ENCODE assay signal across 7 mouse cellular contexts in the genomic region with DNA sequence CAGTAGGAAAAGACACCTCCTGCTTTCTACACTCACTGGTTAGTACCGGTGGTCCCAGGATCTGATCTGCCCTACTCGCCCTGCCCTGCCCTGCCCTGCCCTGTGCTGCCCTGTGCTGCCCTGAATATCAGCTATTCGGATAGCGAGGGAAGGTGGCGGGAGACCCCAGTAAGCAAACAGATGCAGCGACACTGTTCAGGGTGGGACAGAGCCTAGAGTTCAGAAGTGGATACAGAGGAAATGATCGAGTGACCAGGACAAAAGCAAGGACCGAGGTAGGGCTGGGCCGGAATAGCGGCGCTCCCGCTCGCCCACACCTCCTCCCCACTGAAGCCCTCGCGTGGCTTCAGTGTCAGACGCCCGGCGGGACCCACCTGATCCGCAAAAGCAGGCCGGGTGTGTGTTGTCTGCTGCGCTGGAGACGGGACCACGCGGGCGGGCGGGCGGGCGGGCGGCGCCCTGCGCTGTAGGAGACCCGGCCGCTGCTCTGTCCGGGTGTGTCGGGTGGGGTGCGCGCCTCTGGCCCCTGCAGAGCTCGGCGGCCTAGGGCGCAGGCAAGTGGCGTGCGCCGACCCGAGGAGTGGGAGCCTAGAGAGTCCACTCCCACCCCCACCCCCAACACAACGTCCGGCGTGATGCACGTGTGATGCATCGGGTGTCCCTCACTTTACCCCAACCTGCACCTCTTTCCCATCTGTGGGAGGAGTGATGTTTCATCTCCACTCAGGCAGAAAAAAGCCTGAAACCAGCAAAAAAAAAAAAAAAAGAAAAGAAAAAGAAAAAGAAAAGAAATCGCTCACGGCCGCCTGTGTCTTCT. TPM values are rescaled to one million over a fixed set of nuclear protein-coding genes. Genes with fewer than 3 reads are reported as not detected.
DNase-seq lines count a peak whose midpoint lies in the region; ATAC-seq and TF ChIP-seq lines count a peak whose summit lies in the region.

No protein-coding gene starts in this region.

- peaks cover 3% of the 10 kb centered on the region; the same call in 1 of the 2 replicates for H3K27me3 ChIP-seq in embryonic facial prominence, embryonic 13.5 days
- H3K27me3 ChIP-seq in hindbrain, embryonic 13.5 days: peaks cover 28% of the 10 kb centered on the region
- no peaks in the 10 kb centered on the region for H3K27me3 ChIP-seq in lung, postnatal 0 days (replicated peaks; ENCODE audit: insufficient read depth, low read length)
- no peaks in the 10 kb centered on the region for H3K27me3 ChIP-seq in stomach, embryonic 14.5 days (ENCODE audit: control insufficient read depth, insufficient read depth, low read length)

- peaks cover 29% of the 10 kb centered on the region for H3K4me1 ChIP-seq in embryonic facial prominence, embryonic 13.5 days
- H3K4me1 ChIP-seq in hindbrain, embryonic 13.5 days (replicated peaks): peaks cover 24% of the 10 kb centered on the region
- H3K4me1 ChIP-seq in lung, postnatal 0 days (ENCODE audit: insufficient read depth, low read depth, low read length): no peaks in the 10 kb centered on the region; the same call in 1 of the 2 replicates
- H3K4me1 ChIP-seq in stomach, embryonic 14.5 days (ENCODE audit: control insufficient read depth, insufficient read depth, low read length): peaks cover 8% of the 10 kb centered on the region

- DNase-seq in 3T3-L1 (ENCODE audit: low read depth, low spot score): peak; percentile 71
- peak; percentile 54 for DNase-seq in CD4-positive helper T cell, adult 2 months (ENCODE audit: low read depth, low spot score)
- DNase-seq in lung, postnatal 0 days (ENCODE audit: low spot score): peak; percentile 62

- peak overlapping the region; percentile 91 for H3K4me2 ChIP-seq in embryonic facial prominence, embryonic 13.5 days
- H3K4me2 ChIP-seq in hindbrain, embryonic 13.5 days: peak overlapping the region; percentile 96
- H3K4me2 ChIP-seq in lung, postnatal 0 days (replicated peaks; ENCODE audit: low read depth, low read length): peak overlapping the region; percentile 83
- peak overlapping the region; percentile 95 for H3K4me2 ChIP-seq in stomach, embryonic 14.5 days (replicated peaks; ENCODE audit: low read depth, low read length)

- TF ChIP-seq CTCF in lung, postnatal 0 days (IDR thresholded peaks at IDR 0.05): no peak

- peak overlapping the region; percentile 56 for H3K4me3 ChIP-seq in embryonic facial prominence, embryonic 13.5 days
- H3K4me3 ChIP-seq in hindbrain, embryonic 13.5 days: peak overlapping the region; percentile 56
- H3K4me3 ChIP-seq in lung, postnatal 0 days (ENCODE audit: low read depth, low read length): peak overlapping the region; percentile 38
- H3K4me3 ChIP-seq in stomach, embryonic 14.5 days (ENCODE audit: low read depth, low read length): peak overlapping the region; percentile 53

- peak overlapping the region; percentile 78 for H3K9ac ChIP-seq in embryonic facial prominence, embryonic 13.5 days
- peak overlapping the region; percentile 78 for H3K9ac ChIP-seq in hindbrain, embryonic 13.5 days
- H3K9ac ChIP-seq in lung, postnatal 0 days (replicated peaks; ENCODE audit: low read depth): peak overlapping the region; percentile 20
- peak overlapping the region; percentile 60 for H3K9ac ChIP-seq in stomach, embryonic 14.5 days (replicated peaks; ENCODE audit: low read depth, low read length)

- peak overlapping the region; percentile 45; the same call in 1 of the 2 replicates for H3K27ac ChIP-seq in embryonic facial prominence, embryonic 13.5 days
- H3K27ac ChIP-seq in hindbrain, embryonic 13.5 days: peak overlapping the region; percentile 8; the same call in 1 of the 2 replicates
- H3K27ac ChIP-seq in lung, postnatal 0 days (ENCODE audit: low read length): peak overlapping the region; percentile 71
- peak overlapping the region; percentile 52; the same call in 1 of the 2 replicates for H3K27ac ChIP-seq in stomach, embryonic 14.5 days (ENCODE audit: low read length)

- TF ChIP-seq EP300 in lung, postnatal 0 days (IDR thresholded peaks at IDR 0.05): no peak

- no peaks in the 10 kb centered on the region for H3K9me3 ChIP-seq in embryonic facial prominence, embryonic 13.5 days
- no peaks in the 10 kb centered on the region for H3K9me3 ChIP-seq in hindbrain, embryonic 13.5 days
- no peaks in the 10 kb centered on the region for H3K9me3 ChIP-seq in lung, postnatal 0 days (ENCODE audit: low read length)
- H3K9me3 ChIP-seq in stomach, embryonic 14.5 days (ENCODE audit: control insufficient read depth, low read depth, low read length): no peaks in the 10 kb centered on the region

- no peaks in the 10 kb centered on the region for H3K36me3 ChIP-seq in embryonic facial prominence, embryonic 13.5 days
- H3K36me3 ChIP-seq in hindbrain, embryonic 13.5 days: no peaks in the 10 kb centered on the region
- H3K36me3 ChIP-seq in lung, postnatal 0 days (ENCODE audit: insufficient read depth, low read length): no peaks in the 10 kb centered on the region
- H3K36me3 ChIP-seq in stomach, embryonic 14.5 days (ENCODE audit: control insufficient read depth, insufficient read depth, low read length): no peaks in the 10 kb centered on the region

- ATAC-seq in embryonic facial prominence, embryonic 13.5 days (ENCODE audit: insufficient number of reproducible peaks, insufficient read depth, low FRiP score, low TSS enrichment, low read depth): peak; percentile 43; the same call in 1 of the 2 replicates
- ATAC-seq in hindbrain, embryonic 13.5 days (ENCODE audit: low FRiP score): peak; percentile 73
- peak; percentile 55 for ATAC-seq in lung, postnatal 0 days
- peak; percentile 38; the same call in 1 of the 2 replicates for ATAC-seq in stomach, embryonic 14.5 days (ENCODE audit: insufficient number of reproducible peaks, insufficient read depth, low FRiP score, low read depth)
- ATAC-seq in cerebellum, adult (ENCODE audit: insufficient number of reproducible peaks, low FRiP score, low TSS enrichment): no peak

- WGBS in embryonic facial prominence, embryonic 13.5 days: under 1% methylated on average over 44 of the region's 52 CpGs
- under 1% methylated on average over 45 of the region's 52 CpGs for WGBS in hindbrain, embryonic 13.5 days
- WGBS in lung, postnatal 0 days: under 1% methylated on average over 32 of the region's 52 CpGs
- under 1% methylated on average over 31 of the region's 52 CpGs for WGBS in stomach, embryonic 14.5 days

RNA-seq across cellular contexts. Expression of gene Ggta1, which starts 0.9 kb away (rescaled TPM):
- polyA plus RNA-seq in embryonic facial prominence, embryonic 13.5 days (2015; fragmentation: Nextera tagmentation; extraction: Ambion mirVana): 16.7 and 18.8 TPM in 2 replicates
- 6.2 and 6.3 TPM in 2 replicates for polyA plus RNA-seq in hindbrain, embryonic 13.5 days (2015; fragmentation: Nextera tagmentation; extraction: Ambion mirVana)
- polyA plus RNA-seq in lung, postnatal 0 days (2015; fragmentation: Nextera tagmentation; extraction: Ambion mirVana): 21.8 and 25.6 TPM in 2 replicates
- polyA plus RNA-seq in stomach, embryonic 14.5 days (2014; fragmentation: Nextera tagmentation; extraction: Ambion mirVana): 23.5 and 27.1 TPM in 2 replicates

Comparison
In these comparisons a context has a peak if more than half of its experiments do, and no peak if none do; other contexts are left out.
1. H3K27ac ChIP-seq: peak in every context shown above with its lines; median percentile 71 in lung, postnatal 0 days; 52 in stomach, embryonic 14.5 days; 45 in embryonic facial prominence, embryonic 13.5 days; 8 in hindbrain, embryonic 13.5 days.
2. H3K9ac ChIP-seq: peak in every context shown above with its lines; median percentile 78 in embryonic facial prominence, embryonic 13.5 days; 78 in hindbrain, embryonic 13.5 days; 60 in stomach, embryonic 14.5 days; 20 in lung, postnatal 0 days.